Mouse (Mus musculus) left cerebral cortex, postnatal 10 days (tissue): Measurements from ENCODE around the gene Emc3. TPM values are rescaled to one million over a fixed set of nuclear protein-coding genes. Genes with fewer than 3 reads are reported as not detected.
A peak's percentile ranks its signal among the peaks of the same experiment; 100 is the strongest.

Experiments used
- DNase-seq, 2 experiments: peaks; one replicate each; pipeline ENCODE4 v3.0.0; 2021 to 2022; ENCODE audit warnings: low spot score in 2 of 2, mixed read lengths in 1 of 2; ENCODE audit errors: extremely low spot score in 1 of 2
- intact Hi-C: fragments of 180-260 bp; cut with DNase I; formaldehyde crosslinking; loops from one replicate; pipeline ENCODE4 v1.15.1; 2025
- microRNA-seq: library from miRNA; unstranded; fragments of <30 nt; microRNA quantifications from one replicate; pipeline ENCODE4 v1.2.0, GENCODE M21; 2022
- total RNA-seq, 2 experiments: library from RNA; stranded (reverse); gene quantifications; 2 replicates each; pipeline ENCODE4 v1.2.3; 2021

The Emc3 gene
- total RNA-seq, 2 experiments from 2014 or later, result 78.8 to 79.2 TPM

- intact Hi-C loops, result loop anchor here (5.0 kb wide), 1 partner anchor 34 kb away; the partner anchor contains the start of gene Cidec
- peak in 1 of 2 experiments; percentile 61 for DNase-seq
Measured at GRCm38 (mm10) chr6:113471297-113471936, 60.0 kb downstream of the Emc3 start, which contains the start of gene Il17rc. Il17rc (plus strand) TSS chr6:113471427.

- DNase-seq, result peak; percentile 56 to 88
- intact Hi-C loops, result no loop called here
Measured at GRCm38 (mm10) chr6:113469432-113469831, 62.0 kb downstream of the Emc3 start.

GRCm38 (mm10) chr6:113469021-113469420, 62.4 kb downstream of the Emc3 start:
- intact Hi-C loops, result no loop called here
- peak in 1 of 2 experiments; percentile 70 for DNase-seq

GRCm38 (mm10) chr6:113468512-113468911, 62.9 kb downstream of the Emc3 start:
- intact Hi-C loops, result no loop called here

GRCm38 (mm10) chr6:113465602-113466001, 65.8 kb downstream of the Emc3 start:
- intact Hi-C loops, result no loop called here
- no peak for DNase-seq

More at GRCm38 (mm10) chr6:113468512-113468911, 62.9 kb downstream of the Emc3 start:
- DNase-seq, result no peak

Small RNAs within 50 kb of the gene (microRNA-seq; reads per million reads assigned to microRNA genes)
- not detected for gene Gm23365

Other genes with a start within 250 kb of the Emc3 start
- gene Cpne9, start 249.3 kb downstream of the Emc3 start, total RNA-seq, result 10 to 100 TPM; 21.0 to 22.3 TPM
- 10 to 100 TPM; 24.7 TPM for gene Brpf1, start 224.5 kb downstream of the Emc3 start, total RNA-seq
- 1 to 10 TPM; 5.5 to 6.4 TPM for gene Ogg1, start 204.7 kb downstream of the Emc3 start, total RNA-seq
- gene Camk1, start 187.7 kb downstream of the Emc3 start, total RNA-seq, result 100 to 1,000 TPM; 107 to 112 TPM
- gene Tada3, start 153.8 kb downstream of the Emc3 start, total RNA-seq, result 10 to 100 TPM; 50.5 to 52.5 TPM
- gene Arpc4, start 153.5 kb downstream of the Emc3 start, total RNA-seq, result 100 to 1,000 TPM; 318 to 324 TPM
- gene Ttll3, start 142.4 kb downstream of the Emc3 start, total RNA-seq, result 1 to 10 TPM; 6.1 to 8.1 TPM
- gene Rpusd3, start 112.3 kb downstream of the Emc3 start, total RNA-seq, result 10 to 100 TPM; 15.8 to 19.8 TPM
- not detected for gene Cidec, start 95.9 kb downstream of the Emc3 start, total RNA-seq
- 10 to 100 TPM; 42.7 to 44.8 TPM for gene Jagn1, start 89.1 kb downstream of the Emc3 start, total RNA-seq
- gene Il17re, start 73.2 kb downstream of the Emc3 start, total RNA-seq, result under 1 TPM; 0.55 to 0.66 TPM
- 1 to 10 TPM; 2.5 to 3.2 TPM for gene Il17rc, start 60.2 kb downstream of the Emc3 start, total RNA-seq
- 10 to 100 TPM; 87.4 to 88.4 TPM for gene Creld1, start 48.4 kb downstream of the Emc3 start, total RNA-seq
- gene Prrt3, start 29.7 kb downstream of the Emc3 start, total RNA-seq, result 10 to 100 TPM; 34.1 to 36.0 TPM
- gene Fancd2, start within 50 bp of the Emc3 start, total RNA-seq, result 1 to 10 TPM; 3.3 to 3.6 TPM
- gene Fancd2os, start 69.1 kb upstream of the Emc3 start, total RNA-seq, result not detected
- 100 to 1,000 TPM; 210 to 211 TPM for gene Brk1, start 73.1 kb upstream of the Emc3 start, total RNA-seq
- gene Vhl, start 92.3 kb upstream of the Emc3 start, total RNA-seq, result 10 to 100 TPM; 45.1 to 49.9 TPM
- 10 to 100 TPM; 13.0 to 14.2 TPM for gene Irak2, start 106.8 kb upstream of the Emc3 start, total RNA-seq
- 10 to 100 TPM; 79.2 to 90.2 TPM for gene Tatdn2, start 165.4 kb upstream of the Emc3 start, total RNA-seq
- not detected for gene Ghrl, start 188.2 kb upstream of the Emc3 start, total RNA-seq
- gene Sec13, start 209.1 kb upstream of the Emc3 start, total RNA-seq, result 10 to 100 TPM; 78.7 to 80.2 TPM